Mouse (Mus musculus) G1E (cell line): Measurements from ENCODE around the gene S100a3.

ENCODE experiments used
- CTCF ChIP-seq: IDR thresholded peaks from 2 replicates; pipeline ENCODE4 v1.5.1; 2012; ENCODE audit warnings: low read depth, low read length, inconsistent platforms, mixed read lengths
- GATA1 ChIP-seq: IDR thresholded peaks from 2 replicates; pipeline ENCODE4 v1.6.1; 2012; ENCODE audit warnings: borderline replicate concordance, low read length, inconsistent platforms, mixed read lengths
- POLR2AphosphoS5 ChIP-seq: IDR thresholded peaks from 2 replicates; pipeline ENCODE4 v1.6.1; 2012; ENCODE audit warnings: low read depth, low read length, inconsistent platforms; ENCODE audit not compliant: insufficient replicate concordance
- TAL1 ChIP-seq: conservative IDR thresholded peaks from 2 replicates; pipeline ENCODE4 v1.6.1; 2012; ENCODE audit warnings: low read depth, low read length, inconsistent platforms, mixed read lengths

GRCm38 (mm10) chr3:90627366-90627765, 67.0 kb downstream of the S100a3 start:
- no peak for TF ChIP-seq CTCF
- no peak for TF ChIP-seq TAL1
- no peak for TF ChIP-seq POLR2AphosphoS5
- no peak for TF ChIP-seq GATA1
